Mouse (Mus musculus) thymus, postnatal 4 days (tissue): ENCODE measurements around the gene Calr.
"Not testable (repeated sequence)": the region's sequence is repeated elsewhere in the genome, so short reads cannot be mapped to it uniquely, and the experiment has no call there.

Experiments used
- DNase-seq: peaks from one replicate; pipeline ENCODE4 v3.0.0; 2021

Gene Calr

GRCm38 (mm10) chr8:84844397-84845070 lies 2.2 kb downstream of the Calr start:
- no peak for DNase-seq

GRCm38 (mm10) chr8:84841514-84841913 lies 5.2 kb downstream of the Calr start:
- no peak for DNase-seq

GRCm38 (mm10) chr8:84840248-84840999 lies 6.3 kb downstream of the Calr start, which contains the start of gene Rad23a:
Gene Rad23a, minus strand, starts transcription at chr8:84840665.
- peak; percentile 92 for DNase-seq

GRCm38 (mm10) chr8:84839875-84840247 lies 6.9 kb downstream of the Calr start:
- no peak for DNase-seq

- DNase-seq: no peak
Observed at GRCm38 (mm10) chr8:84839411-84839810, 7.3 kb downstream of the Calr start.

GRCm38 (mm10) chr8:84838513-84838912 lies 8.2 kb downstream of the Calr start:
- no peak for DNase-seq

GRCm38 (mm10) chr8:84837912-84838470 lies 8.7 kb downstream of the Calr start:
- no peak for DNase-seq

GRCm38 (mm10) chr8:84837149-84837911 lies 9.4 kb downstream of the Calr start:
- DNase-seq: no peak

GRCm38 (mm10) chr8:84834866-84835855 lies 11.6 kb downstream of the Calr start:
- no peak for DNase-seq

- no peak for DNase-seq
Observed at GRCm38 (mm10) chr8:84834002-84834865, 12.5 kb downstream of the Calr start.

- DNase-seq: no peak
Observed at GRCm38 (mm10) chr8:84832759-84833742, 13.7 kb downstream of the Calr start.

- DNase-seq: peak; percentile 90
Observed at GRCm38 (mm10) chr8:84832034-84832717, 14.6 kb downstream of the Calr start.

- peak; percentile 50 for DNase-seq
Observed at GRCm38 (mm10) chr8:84831490-84831889, 15.2 kb downstream of the Calr start, which contains the start of gene Gadd45gip1. Gene Gadd45gip1, plus strand, starts transcription at chr8:84831522.

- not testable (repeated sequence) for DNase-seq
Observed at GRCm38 (mm10) chr8:84826518-84826917, 20.2 kb downstream of the Calr start.

- peak; percentile 65 for DNase-seq
Observed at GRCm38 (mm10) chr8:84825636-84826035, 21.1 kb downstream of the Calr start.

- peak; percentile 84 for DNase-seq
Observed at GRCm38 (mm10) chr8:84823653-84824052, 23.1 kb downstream of the Calr start.

- DNase-seq: no peak
Observed at GRCm38 (mm10) chr8:84822723-84823122, 24.0 kb downstream of the Calr start, which contains the start of gene Dand5. Gene Dand5, minus strand, starts transcription at chr8:84822823.

- DNase-seq: peak; percentile 14
Observed at GRCm38 (mm10) chr8:84816117-84816516, 30.6 kb downstream of the Calr start.

- peak; percentile 97 for DNase-seq
Observed at GRCm38 (mm10) chr8:84815547-84815946, 31.2 kb downstream of the Calr start.
